Mouse (Mus musculus): Measurements from ENCODE around the gene 4931422A03Rik.

DNA sequence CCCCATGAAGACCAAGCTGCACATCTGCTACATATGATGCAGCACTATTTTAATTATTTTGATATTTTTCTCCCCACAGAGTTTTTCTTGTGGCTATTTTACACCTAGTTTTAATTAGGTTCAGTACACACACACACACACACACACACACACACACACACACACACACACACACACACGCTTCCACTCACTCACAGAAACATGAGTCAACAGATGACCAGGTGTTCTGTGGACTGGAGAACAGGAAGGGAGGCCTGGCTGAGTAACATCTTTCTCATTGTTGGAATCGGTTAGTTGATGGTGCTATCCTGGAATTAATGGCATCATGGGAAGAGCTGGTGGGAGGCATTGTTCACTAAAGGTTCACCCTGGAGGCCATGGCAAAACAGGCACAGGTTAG lies 90.5 kb downstream of the 4931422A03Rik start:
- TF ChIP-seq POLR2A (IDR thresholded peaks at IDR 0.05; ENCODE audit: low read depth, low read length), result no peak
- no peak for TF ChIP-seq CTCF (IDR thresholded peaks at IDR 0.05; ENCODE audit: borderline replicate concordance, insufficient read depth, low read length)
